Mouse (Mus musculus): ENCODE measurements around the gene Adck2. TPM values are rescaled to one million over a fixed set of nuclear protein-coding genes. Genes with fewer than 3 reads are reported as not detected.

Gene Adck2
- 25.5 and 28.4 TPM in 2 replicates for polyA plus RNA-seq (2014; fragmentation: Nextera tagmentation; extraction: Ambion mirVana)

DNA sequence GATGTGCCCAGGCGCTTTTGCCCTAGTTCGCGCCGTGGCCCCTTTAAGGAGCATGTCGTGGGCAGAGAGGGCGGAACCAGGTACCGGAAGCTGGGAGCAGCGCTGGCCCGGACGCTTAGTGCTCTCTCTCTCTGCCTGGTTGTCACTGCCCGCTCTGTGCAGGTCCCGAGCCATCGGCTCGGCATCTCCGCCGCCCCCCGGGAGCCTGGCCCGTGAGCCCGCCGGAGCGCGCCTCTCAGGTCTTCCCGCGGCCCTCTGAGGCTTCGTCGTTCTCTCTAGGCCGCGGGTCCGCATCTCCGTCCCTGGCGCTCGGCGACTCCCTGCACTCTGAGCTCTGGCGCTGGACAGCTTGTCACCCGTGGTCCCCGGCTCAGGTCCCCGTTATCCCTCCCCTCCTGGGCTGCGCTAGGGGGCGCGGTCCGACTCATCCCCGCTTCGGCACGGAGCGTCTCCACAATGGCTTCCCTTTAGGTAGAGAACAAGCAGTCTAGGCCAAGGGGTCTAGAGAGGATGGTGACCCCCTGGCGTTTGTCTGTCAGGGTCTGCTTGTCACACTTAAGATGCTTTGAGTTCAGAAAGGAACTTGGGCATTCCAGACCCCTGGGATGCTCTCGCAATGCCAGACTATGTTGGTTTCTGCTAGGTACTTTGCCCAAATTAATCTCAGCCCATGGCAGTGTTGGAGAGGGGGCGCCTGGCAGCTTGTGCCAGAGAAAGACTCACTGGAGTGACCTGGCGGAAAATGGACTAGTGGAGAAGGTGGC is at the start of gene Adck2:
Adck2 (plus strand) TSS at position 83 of the 764 bp plus-strand sequence.
- Histone ChIP-seq H3K4me1 (ENCODE audit: control insufficient read depth, insufficient read depth, low read length) (peaks cover 12% of the 10 kb centered on the region), H3K36me3 (ENCODE audit: control insufficient read depth, insufficient read depth, low read length) (no peaks in the 10 kb centered on the region), H3K9me3 (ENCODE audit: control insufficient read depth, low read length) (no peaks in the 10 kb centered on the region), H3K4me2 (peak within 1 kb of the TSS; percentile 67), H3K27ac (ENCODE audit: low read depth, low read length) (peak within 1 kb of the TSS; percentile 89), H3K9ac (ENCODE audit: low read length) (peak within 1 kb of the TSS; percentile 77), H3K27me3 (ENCODE audit: control insufficient read depth, insufficient read depth, low read length) (no peaks in the 10 kb centered on the region), H3K4me3 (ENCODE audit: low read depth, low read length) (peak within 1 kb of the TSS; percentile 75)
- WGBS: 2% methylated on average over 48 of the region's 49 CpGs
- ATAC-seq (ENCODE audit: low FRiP score) (peak; percentile 97), DNase-seq (ENCODE audit: low spot score, missing footprints) (peak; percentile 97)

DNA sequence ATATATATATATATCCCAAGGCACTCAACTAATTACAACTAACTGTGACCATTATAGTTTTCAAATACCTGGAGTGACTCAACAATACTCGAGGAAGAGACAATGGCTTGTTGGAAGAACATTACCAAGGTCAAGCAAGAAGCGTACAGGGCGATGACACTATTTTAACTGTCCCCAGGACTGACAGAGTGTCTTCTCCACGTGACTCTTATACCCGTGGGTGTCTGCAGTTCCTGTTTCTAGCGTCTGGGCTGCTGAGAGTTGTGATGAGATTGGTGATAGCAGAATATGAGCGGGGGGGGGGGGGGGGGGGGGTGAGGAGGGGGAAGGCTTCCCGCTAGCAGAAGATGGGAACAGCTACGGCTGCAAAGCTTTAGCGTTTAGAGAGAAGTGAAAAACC is 46.9 kb upstream of the Adck2 start:
- 91% methylated on average over 10 of the region's 10 CpGs for WGBS
- peaks cover 13% of the 10 kb centered on the region for H3K4me1 ChIP-seq (ENCODE audit: control insufficient read depth, insufficient read depth, low read length)
- no peak for ATAC-seq (ENCODE audit: low FRiP score)
- H3K27me3 ChIP-seq (ENCODE audit: control insufficient read depth, insufficient read depth, low read length): no peaks in the 10 kb centered on the region
- H3K27ac ChIP-seq (ENCODE audit: low read depth, low read length): no peak overlapping the region
- no peak for DNase-seq (ENCODE audit: low spot score, missing footprints)
- no peaks in the 10 kb centered on the region for H3K9me3 ChIP-seq (ENCODE audit: control insufficient read depth, low read length)
- no peak overlapping the region for H3K4me3 ChIP-seq (ENCODE audit: low read depth, low read length)
- no peak overlapping the region for H3K4me2 ChIP-seq
- H3K9ac ChIP-seq (ENCODE audit: low read length): no peak overlapping the region
- peaks cover 12% of the 10 kb centered on the region for H3K36me3 ChIP-seq (ENCODE audit: control insufficient read depth, insufficient read depth, low read length)

DNA sequence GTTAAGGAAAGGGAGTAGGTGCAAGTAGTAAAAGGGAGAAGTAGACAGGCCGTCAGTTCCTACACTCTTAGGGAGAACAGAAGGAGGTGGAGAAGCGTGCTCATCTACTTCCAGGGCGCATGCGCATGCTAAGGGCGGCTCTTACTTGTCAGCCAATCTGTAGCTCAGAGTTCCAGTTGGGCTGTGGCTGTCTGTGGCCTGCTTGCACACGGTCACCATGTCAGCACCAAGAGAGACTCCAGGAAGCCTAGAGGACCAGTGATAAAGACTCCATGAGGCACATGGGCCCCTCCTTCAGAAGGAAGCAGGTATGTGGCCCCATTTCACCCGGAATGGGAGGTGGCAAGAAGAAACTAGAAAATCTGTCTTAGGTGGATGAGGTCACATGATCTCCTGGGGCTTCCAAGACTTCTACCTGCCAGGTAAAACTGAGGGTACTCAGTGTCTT is 46.3 kb upstream of the Adck2 start:
- Histone ChIP-seq H3K4me3 (ENCODE audit: low read depth, low read length) (no peak overlapping the region), H3K4me1 (ENCODE audit: control insufficient read depth, insufficient read depth, low read length) (peaks cover 13% of the 10 kb centered on the region), H3K27me3 (ENCODE audit: control insufficient read depth, insufficient read depth, low read length) (no peaks in the 10 kb centered on the region), H3K36me3 (ENCODE audit: control insufficient read depth, insufficient read depth, low read length) (peaks cover 11% of the 10 kb centered on the region; the same call in 1 of the 2 replicates), H3K9ac (ENCODE audit: low read length) (no peak overlapping the region), H3K4me2 (no peak overlapping the region), H3K27ac (ENCODE audit: low read depth, low read length) (no peak overlapping the region), H3K9me3 (ENCODE audit: control insufficient read depth, low read length) (no peaks in the 10 kb centered on the region)
- WGBS: 93% methylated on average over 7 of the region's 7 CpGs
- DNase-seq (ENCODE audit: low spot score, missing footprints) (no peak), ATAC-seq (ENCODE audit: low FRiP score) (no peak)

DNA sequence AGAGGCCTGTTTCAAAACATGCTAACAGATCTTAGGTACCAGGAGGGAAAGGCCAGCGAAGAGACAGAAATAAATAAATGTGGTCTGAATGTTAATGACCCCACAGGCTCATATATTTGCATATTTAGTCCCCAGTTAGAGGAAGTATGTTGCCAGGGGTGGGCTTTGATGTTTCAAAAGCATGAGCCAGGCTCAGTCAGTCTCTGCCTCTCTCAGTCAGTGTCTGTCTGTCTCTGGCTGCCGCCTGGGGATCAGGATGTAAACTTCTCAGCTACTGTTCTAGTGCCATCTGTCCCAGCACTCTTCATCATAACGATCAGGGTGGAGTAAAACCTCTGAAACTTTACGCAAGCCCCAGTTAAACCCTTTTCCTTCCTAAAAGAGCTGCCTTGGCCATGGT is 45.9 kb upstream of the Adck2 start:
- Histone ChIP-seq H3K4me2 (no peak overlapping the region), H3K4me3 (ENCODE audit: low read depth, low read length) (no peak overlapping the region), H3K36me3 (ENCODE audit: control insufficient read depth, insufficient read depth, low read length) (peaks cover 8% of the 10 kb centered on the region; the same call in 1 of the 2 replicates), H3K9me3 (ENCODE audit: control insufficient read depth, low read length) (no peaks in the 10 kb centered on the region), H3K27ac (ENCODE audit: low read depth, low read length) (no peak overlapping the region), H3K9ac (ENCODE audit: low read length) (no peak overlapping the region), H3K27me3 (ENCODE audit: control insufficient read depth, insufficient read depth, low read length) (no peaks in the 10 kb centered on the region), H3K4me1 (ENCODE audit: control insufficient read depth, insufficient read depth, low read length) (peaks cover 13% of the 10 kb centered on the region)
- 74% methylated on average over 4 of the region's 4 CpGs for WGBS
- DNase-seq (ENCODE audit: low spot score, missing footprints): no peak
- ATAC-seq (ENCODE audit: low FRiP score): 0 out of 2 replicates have a peak, but pooled peaks have one; percentile 51

DNA sequence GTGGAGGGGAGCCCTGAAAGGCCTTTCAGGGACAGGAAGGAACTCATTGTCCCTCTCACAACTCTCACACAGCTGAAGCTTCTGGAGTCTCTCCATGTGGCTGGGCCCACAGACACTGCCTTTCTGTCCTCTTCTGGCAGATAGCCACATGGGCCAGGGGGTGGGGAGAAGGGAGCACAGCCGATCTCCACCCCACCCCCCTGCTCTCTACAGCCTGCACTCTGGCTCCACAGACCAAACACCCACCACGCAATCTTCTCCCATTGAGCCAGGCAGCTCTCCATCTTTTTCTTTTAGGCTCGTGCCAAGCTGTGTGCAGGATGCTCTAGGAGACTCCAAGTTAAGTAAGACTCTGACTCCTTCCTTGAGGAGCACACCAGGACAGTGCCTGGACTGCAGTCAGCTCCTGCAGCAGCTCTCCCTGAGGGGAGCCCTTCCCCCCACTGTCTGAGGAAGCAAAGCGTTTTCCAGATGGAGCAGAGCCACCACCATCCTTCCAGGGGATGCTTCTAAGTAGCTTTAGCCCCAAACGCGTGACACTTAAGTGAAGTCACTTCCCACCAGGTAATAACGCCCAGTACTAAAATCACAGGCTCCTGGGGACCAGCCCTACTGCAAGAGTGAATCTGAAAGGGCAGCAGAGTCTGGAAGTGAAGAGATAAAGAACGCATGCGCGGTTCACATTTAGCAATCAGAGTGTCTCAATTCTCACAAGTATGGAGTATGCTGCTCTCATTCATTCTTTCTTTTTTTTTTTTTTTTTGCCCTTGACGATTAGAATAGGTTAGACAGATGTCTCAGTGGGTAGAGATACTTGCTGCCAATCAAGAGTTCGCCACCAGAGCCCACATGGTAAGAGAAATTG is 44.8 kb upstream of the Adck2 start:
- DNase-seq (ENCODE audit: low spot score, missing footprints) (no peak), ATAC-seq (ENCODE audit: low FRiP score) (peak; percentile 67)
- Histone ChIP-seq H3K27me3 (ENCODE audit: control insufficient read depth, insufficient read depth, low read length) (no peaks in the 10 kb centered on the region), H3K4me3 (ENCODE audit: low read depth, low read length) (no peak overlapping the region), H3K9me3 (ENCODE audit: control insufficient read depth, low read length) (no peaks in the 10 kb centered on the region), H3K4me1 (ENCODE audit: control insufficient read depth, insufficient read depth, low read length) (peaks cover 13% of the 10 kb centered on the region), H3K27ac (ENCODE audit: low read depth, low read length) (peak overlapping the region; percentile 36), H3K9ac (ENCODE audit: low read length) (no peak overlapping the region; the same call in 1 of the 2 replicates), H3K36me3 (ENCODE audit: control insufficient read depth, insufficient read depth, low read length) (no peaks in the 10 kb centered on the region; the same call in 1 of the 2 replicates), H3K4me2 (no peak overlapping the region)
- WGBS: 46% methylated on average over 12 of the region's 12 CpGs

DNA sequence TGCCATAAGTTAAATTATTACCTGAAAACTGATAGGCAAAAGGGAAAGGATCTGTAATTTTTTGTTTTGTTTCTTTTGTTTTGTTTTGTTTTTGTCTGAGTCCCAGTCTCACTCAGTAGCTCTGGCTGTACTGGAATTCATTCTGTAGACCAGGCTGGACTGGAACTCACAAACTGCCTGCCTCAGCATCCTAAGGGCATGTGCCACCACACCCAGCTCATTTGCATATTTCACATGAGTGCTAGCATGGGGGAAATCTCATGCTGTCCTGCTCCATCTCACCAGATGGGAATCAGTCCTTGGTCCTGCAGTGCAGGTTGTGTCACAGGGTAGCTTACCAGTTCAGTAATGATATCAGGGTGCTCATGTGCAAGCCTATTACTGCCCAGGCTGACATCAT is 38.7 kb upstream of the Adck2 start:
- Histone ChIP-seq H3K4me2 (no peak overlapping the region), H3K9ac (ENCODE audit: low read length) (no peak overlapping the region), H3K27ac (ENCODE audit: low read depth, low read length) (no peak overlapping the region), H3K4me1 (ENCODE audit: control insufficient read depth, insufficient read depth, low read length) (peaks cover 10% of the 10 kb centered on the region), H3K27me3 (ENCODE audit: control insufficient read depth, insufficient read depth, low read length) (no peaks in the 10 kb centered on the region), H3K36me3 (ENCODE audit: control insufficient read depth, insufficient read depth, low read length) (no peaks in the 10 kb centered on the region; the same call in 1 of the 2 replicates), H3K9me3 (ENCODE audit: control insufficient read depth, low read length) (no peaks in the 10 kb centered on the region), H3K4me3 (ENCODE audit: low read depth, low read length) (no peak overlapping the region)
- DNase-seq (ENCODE audit: low spot score, missing footprints) (no peak), ATAC-seq (ENCODE audit: low FRiP score) (no peak)

DNA sequence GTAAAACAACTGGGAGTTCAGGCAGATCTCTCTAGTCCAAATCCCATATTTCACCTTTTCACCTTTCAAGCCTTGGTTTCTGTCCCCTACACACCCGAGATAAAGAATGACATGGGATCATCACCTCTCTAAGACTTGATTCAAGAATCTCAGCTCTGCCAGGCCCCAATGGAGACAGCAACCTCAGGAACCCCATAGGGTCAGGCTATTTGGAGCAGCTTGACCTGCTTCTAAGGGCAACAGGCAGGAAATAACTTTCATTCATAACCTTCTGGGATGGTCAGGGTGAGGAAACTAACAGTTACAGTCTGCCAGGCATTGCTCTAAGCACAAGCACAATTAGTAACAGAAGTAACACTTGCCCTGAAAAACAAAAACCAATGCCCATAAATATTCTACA is 37.1 kb upstream of the Adck2 start:
- H3K4me1 ChIP-seq (ENCODE audit: control insufficient read depth, insufficient read depth, low read length): peaks cover 22% of the 10 kb centered on the region
- no peaks in the 10 kb centered on the region for H3K9me3 ChIP-seq (ENCODE audit: control insufficient read depth, low read length)
- H3K36me3 ChIP-seq (ENCODE audit: control insufficient read depth, insufficient read depth, low read length): no peaks in the 10 kb centered on the region; the same call in 1 of the 2 replicates
- H3K9ac ChIP-seq (ENCODE audit: low read length): no peak overlapping the region
- no peaks in the 10 kb centered on the region for H3K27me3 ChIP-seq (ENCODE audit: control insufficient read depth, insufficient read depth, low read length)
- H3K4me3 ChIP-seq (ENCODE audit: low read depth, low read length): no peak overlapping the region
- ATAC-seq (ENCODE audit: low FRiP score): no peak
- H3K27ac ChIP-seq (ENCODE audit: low read depth, low read length): no peak overlapping the region
- 63% methylated on average over 1 of the region's 1 CpGs for WGBS
- H3K4me2 ChIP-seq: no peak overlapping the region
- DNase-seq (ENCODE audit: low spot score, missing footprints): no peak

DNA sequence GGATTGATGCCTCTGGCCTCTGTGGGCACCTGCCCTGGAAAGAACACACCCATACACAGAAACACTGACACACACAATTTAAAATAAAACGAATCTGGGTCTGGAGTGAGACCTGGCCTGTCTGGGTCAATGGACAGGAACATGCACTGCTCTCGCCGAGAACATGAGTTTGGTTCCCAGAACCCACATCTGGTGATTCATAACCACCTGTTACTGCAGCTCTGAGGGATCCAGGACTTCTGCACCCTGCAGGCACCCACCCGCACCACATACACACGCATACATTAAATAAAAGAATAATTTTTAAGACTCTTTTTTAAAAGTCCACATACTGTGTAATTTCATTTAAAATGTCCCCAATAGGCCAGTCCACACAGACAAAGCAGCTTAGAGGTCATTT is 36.4 kb upstream of the Adck2 start:
- no peak overlapping the region for H3K4me2 ChIP-seq
- no peaks in the 10 kb centered on the region for H3K9me3 ChIP-seq (ENCODE audit: control insufficient read depth, low read length)
- H3K36me3 ChIP-seq (ENCODE audit: control insufficient read depth, insufficient read depth, low read length): no peaks in the 10 kb centered on the region; the same call in 1 of the 2 replicates
- H3K27me3 ChIP-seq (ENCODE audit: control insufficient read depth, insufficient read depth, low read length): no peaks in the 10 kb centered on the region
- DNase-seq (ENCODE audit: low spot score, missing footprints) (no peak), ATAC-seq (ENCODE audit: low FRiP score) (no peak)
- H3K9ac ChIP-seq (ENCODE audit: low read length): no peak overlapping the region
- H3K4me3 ChIP-seq (ENCODE audit: low read depth, low read length): no peak overlapping the region
- WGBS: 95% methylated on average over 5 of the region's 5 CpGs
- H3K4me1 ChIP-seq (ENCODE audit: control insufficient read depth, insufficient read depth, low read length): peaks cover 22% of the 10 kb centered on the region
- no peak overlapping the region for H3K27ac ChIP-seq (ENCODE audit: low read depth, low read length)

DNA sequence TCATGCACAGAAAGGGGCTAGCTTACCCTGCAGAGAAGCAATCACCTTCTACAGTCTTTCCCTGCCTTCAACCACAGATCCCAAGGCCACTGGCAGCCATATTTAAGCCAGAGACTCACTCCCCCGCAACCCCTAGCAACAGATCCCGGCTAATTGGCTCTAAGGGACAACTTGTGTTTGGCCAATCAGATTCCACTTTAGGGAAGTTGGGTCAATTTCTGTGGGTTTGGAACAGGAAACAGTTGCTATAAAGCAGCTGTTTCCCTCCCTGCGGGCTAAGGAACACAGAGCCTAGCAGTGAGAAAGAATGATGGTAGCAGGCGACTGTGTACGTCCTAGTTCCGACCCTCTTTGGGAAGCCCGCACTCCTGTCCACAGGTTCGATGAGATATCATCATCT is 35.4 kb upstream of the Adck2 start:
- Histone ChIP-seq H3K27me3 (ENCODE audit: control insufficient read depth, insufficient read depth, low read length) (no peaks in the 10 kb centered on the region), H3K4me2 (no peak overlapping the region), H3K9ac (ENCODE audit: low read length) (no peak overlapping the region), H3K4me1 (ENCODE audit: control insufficient read depth, insufficient read depth, low read length) (peaks cover 30% of the 10 kb centered on the region), H3K27ac (ENCODE audit: low read depth, low read length) (no peak overlapping the region), H3K9me3 (ENCODE audit: control insufficient read depth, low read length) (no peaks in the 10 kb centered on the region), H3K4me3 (ENCODE audit: low read depth, low read length) (no peak overlapping the region), H3K36me3 (ENCODE audit: control insufficient read depth, insufficient read depth, low read length) (no peaks in the 10 kb centered on the region; the same call in 1 of the 2 replicates)
- ATAC-seq (ENCODE audit: low FRiP score): no peak
- DNase-seq (ENCODE audit: low spot score, missing footprints): no peak
- WGBS: 84% methylated on average over 8 of the region's 8 CpGs

All from midbrain, embryonic 11.5 days (tissue).